Mouse (Mus musculus) liver, embryonic 11.5 days (tissue): ENCODE measurements around the gene Vapb. TPM values are rescaled to one million over a fixed set of nuclear protein-coding genes. Genes with fewer than 3 reads are reported as not detected.

ENCODE experiments used
- ATAC-seq: fragments of 200-750 bp; cut with Nextera tagmentation; replicated peaks from 2 replicates; pipeline ENCODE4 v1.8.0; 2017; ENCODE audit warnings: moderate number of reproducible peaks, mild to moderate bottlenecking, moderate TSS enrichment, moderate library complexity; ENCODE audit not compliant: low FRiP score
- DNase-seq: peaks from one replicate; pipeline ENCODE4 v3.0.0-alpha.2; 2017; ENCODE audit warnings: low spot score
- H3K27ac ChIP-seq: fragments of 300-500 bp; sonication (generic); 2 replicates; pipeline ENCODE4 v1.5.1; 2014; ENCODE audit warnings: mild to moderate bottlenecking, low read depth, low read length, control low read depth
- H3K27me3 ChIP-seq: fragments of 300-500 bp; sonication (generic); replicated peaks from 2 replicates; pipeline ENCODE4 v1.6.1; 2014; ENCODE audit warnings: low read length, mixed read lengths; ENCODE audit not compliant: control insufficient read depth, insufficient read depth
- H3K36me3 ChIP-seq: fragments of 300-500 bp; sonication (generic); 2 replicates; pipeline ENCODE4 v1.6.1; 2014; ENCODE audit warnings: mild to moderate bottlenecking, low read length, moderate library complexity, mixed read lengths; ENCODE audit not compliant: control insufficient read depth, insufficient read depth
- H3K4me1 ChIP-seq: fragments of 300-500 bp; sonication (generic); replicated peaks from 2 replicates; pipeline ENCODE4 v1.6.1; 2014; ENCODE audit warnings: low read length, mixed read lengths; ENCODE audit not compliant: control insufficient read depth, insufficient read depth
- H3K4me2 ChIP-seq: fragments of 300-500 bp; sonication (generic); 2 replicates; pipeline ENCODE4 v1.6.1; 2014; ENCODE audit warnings: mild to moderate bottlenecking, control low read depth, moderate library complexity
- H3K4me3 ChIP-seq: fragments of 300-500 bp; sonication (generic); 2 replicates; pipeline ENCODE4 v1.5.1; 2014; ENCODE audit warnings: low read depth, low read length, control low read depth
- H3K9ac ChIP-seq: fragments of 300-500 bp; sonication (generic); 2 replicates; pipeline ENCODE4 v1.6.1; 2014; ENCODE audit warnings: low read depth, low read length, control low read depth
- H3K9me3 ChIP-seq: fragments of 300-500 bp; sonication (generic); 2 replicates; pipeline ENCODE4 v1.6.1; 2016; ENCODE audit warnings: low read length, inconsistent platforms, mixed read lengths; ENCODE audit not compliant: control insufficient read depth
- WGBS: fragments of 180-500 bp; shearing (Covaris S2); extraction: QIAGEN DNeasy Blood & Tissue Kit; methylation state at CpG from one replicate; pipeline ENCODE4 v1.1.7; 2014; 5-methylcytosine and 5-hydroxymethylcytosine counted together
- polyA plus RNA-seq: library from polyadenylated mRNA; unstranded; fragments of >200 nt; fragmentation: Nextera tagmentation; extraction: Ambion mirVana; gene quantifications from 2 replicates; pipeline ENCODE4 v1.2.1, GENCODE M21; 2014

Gene Vapb
- polyA plus RNA-seq, 1 experiment from 2014 or later = 10.7 TPM

DNA sequence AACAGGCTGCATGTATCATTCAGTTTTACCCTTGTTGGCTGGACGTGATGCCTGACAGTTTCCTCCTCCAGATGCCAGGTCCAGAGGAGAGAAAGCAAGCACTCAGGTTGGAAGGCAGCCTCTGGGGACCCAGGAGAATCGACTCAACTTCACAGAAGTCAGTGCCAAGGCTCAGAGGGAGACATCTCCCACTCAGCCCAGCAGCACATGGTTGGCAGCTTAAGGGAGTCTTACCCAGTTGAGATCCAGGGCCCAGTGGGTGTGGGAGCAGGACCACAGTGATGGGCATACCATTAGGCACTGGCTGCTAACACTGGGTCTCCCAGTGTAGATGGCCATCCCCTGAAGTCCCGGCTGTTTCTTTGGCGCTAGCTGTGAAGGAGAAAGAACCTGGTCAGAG is 64.9 kb downstream of the Vapb start:
- H3K27me3 ChIP-seq = no peaks in the 10 kb centered on the region
- no peak overlapping the region for H3K4me3 ChIP-seq
- 0 out of 2 replicates have a peak, but pooled peaks cover 2% of the 10 kb centered on the region for H3K4me1 ChIP-seq
- no peak for ATAC-seq
- H3K27ac ChIP-seq = no peak overlapping the region
- 75% methylated on average over 4 of the region's 4 CpGs for WGBS
- DNase-seq = no peak
- no peaks in the 10 kb centered on the region for H3K9me3 ChIP-seq
- H3K4me2 ChIP-seq = no peak overlapping the region
- H3K9ac ChIP-seq = no peak overlapping the region
- no peaks in the 10 kb centered on the region for H3K36me3 ChIP-seq

GRCm38 (mm10) chr2:173802956-173803355 is 65.6 kb downstream of the Vapb start:
- H3K9ac ChIP-seq = no peak overlapping the region
- no peaks in the 10 kb centered on the region for H3K27me3 ChIP-seq
- DNase-seq (no peak), ATAC-seq (no peak)
- H3K27ac ChIP-seq = no peak overlapping the region
- no peak overlapping the region for H3K4me3 ChIP-seq
- H3K9me3 ChIP-seq = no peaks in the 10 kb centered on the region
- H3K4me2 ChIP-seq = no peak overlapping the region
- H3K36me3 ChIP-seq = no peaks in the 10 kb centered on the region
- H3K4me1 ChIP-seq = 0 out of 2 replicates have a peak, but pooled peaks cover 2% of the 10 kb centered on the region
- 78% methylated on average over 3 of the region's 3 CpGs for WGBS

DNA sequence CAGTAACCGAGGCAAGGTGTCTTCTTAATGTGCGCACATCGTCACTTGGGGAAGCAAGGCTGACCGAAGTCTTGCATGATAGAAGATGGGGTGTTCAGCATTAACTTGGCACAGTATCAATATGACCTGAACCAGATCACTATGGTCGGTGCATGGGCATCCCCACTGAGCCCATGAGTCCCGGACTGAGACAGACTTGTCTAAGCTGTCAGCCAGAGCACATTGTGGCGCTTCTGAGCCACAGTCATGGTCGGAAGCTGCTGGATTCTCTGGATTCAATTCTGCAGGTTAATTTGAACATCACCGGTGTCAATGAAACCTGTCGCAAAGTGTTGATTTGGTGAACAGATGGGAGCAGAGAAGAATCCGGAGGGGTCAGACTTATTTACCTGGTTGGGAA is 66.5 kb downstream of the Vapb start:
- Histone ChIP-seq H3K9ac (no peak overlapping the region), H3K36me3 (no peaks in the 10 kb centered on the region), H3K4me1 (0 out of 2 replicates have a peak, but pooled peaks cover 2% of the 10 kb centered on the region), H3K27me3 (no peaks in the 10 kb centered on the region), H3K4me3 (no peak overlapping the region), H3K27ac (no peak overlapping the region), H3K4me2 (no peak overlapping the region), H3K9me3 (no peaks in the 10 kb centered on the region)
- ATAC-seq = no peak
- DNase-seq = no peak
- WGBS = 87% methylated on average over 11 of the region's 11 CpGs

DNA sequence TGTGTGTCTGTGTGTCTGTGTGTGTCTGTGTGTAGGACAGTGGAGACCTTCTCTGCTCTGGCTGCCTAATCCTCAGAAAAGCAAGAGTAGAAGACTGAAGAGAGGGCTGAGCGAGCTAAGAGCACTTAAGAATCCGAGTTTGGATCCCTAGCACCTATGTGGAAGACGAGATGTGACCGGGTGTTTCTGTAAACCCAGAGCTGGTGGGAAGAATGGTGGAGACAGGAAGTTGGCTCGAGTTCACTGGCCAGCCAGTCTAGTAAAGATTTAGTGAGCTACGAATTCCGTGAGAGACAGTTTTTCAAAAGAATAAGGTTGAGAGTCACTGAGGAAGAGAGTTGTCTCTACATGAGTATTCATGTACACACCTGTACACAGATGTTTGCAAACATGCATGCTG is 69.3 kb downstream of the Vapb start:
- Histone ChIP-seq H3K4me1 (no peaks in the 10 kb centered on the region), H3K4me2 (no peak overlapping the region), H3K27me3 (no peaks in the 10 kb centered on the region), H3K27ac (no peak overlapping the region), H3K9me3 (no peaks in the 10 kb centered on the region), H3K9ac (no peak overlapping the region), H3K36me3 (no peaks in the 10 kb centered on the region), H3K4me3 (no peak overlapping the region)
- 77% methylated on average over 7 of the region's 7 CpGs for WGBS
- ATAC-seq (no peak), DNase-seq (no peak)

DNA sequence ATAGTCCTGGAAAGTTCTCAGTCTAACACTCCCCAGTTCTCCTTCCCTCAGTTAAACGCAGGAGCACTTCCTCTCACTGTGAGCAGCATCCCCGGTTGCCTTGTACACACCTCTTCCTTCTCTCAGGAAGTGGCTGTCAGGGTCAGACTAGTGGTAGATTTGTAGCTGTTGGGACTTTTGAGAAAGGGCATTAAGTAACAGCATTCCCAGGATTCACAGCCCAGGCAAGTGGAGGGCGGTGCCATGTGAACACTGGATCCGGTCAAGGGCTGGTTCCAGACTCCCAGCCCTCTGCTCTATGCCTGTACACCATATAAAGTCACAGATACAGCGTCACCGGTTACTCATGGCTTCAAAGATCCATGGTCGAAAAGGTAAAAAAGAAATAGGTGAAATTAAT is 71.6 kb downstream of the Vapb start:
- Histone ChIP-seq H3K4me1 (no peaks in the 10 kb centered on the region), H3K36me3 (no peaks in the 10 kb centered on the region), H3K4me3 (no peak overlapping the region), H3K9ac (no peak overlapping the region), H3K9me3 (no peaks in the 10 kb centered on the region), H3K4me2 (no peak overlapping the region), H3K27me3 (no peaks in the 10 kb centered on the region), H3K27ac (no peak overlapping the region)
- DNase-seq (no peak), ATAC-seq (no peak)
- 71% methylated on average over 7 of the region's 7 CpGs for WGBS

DNA sequence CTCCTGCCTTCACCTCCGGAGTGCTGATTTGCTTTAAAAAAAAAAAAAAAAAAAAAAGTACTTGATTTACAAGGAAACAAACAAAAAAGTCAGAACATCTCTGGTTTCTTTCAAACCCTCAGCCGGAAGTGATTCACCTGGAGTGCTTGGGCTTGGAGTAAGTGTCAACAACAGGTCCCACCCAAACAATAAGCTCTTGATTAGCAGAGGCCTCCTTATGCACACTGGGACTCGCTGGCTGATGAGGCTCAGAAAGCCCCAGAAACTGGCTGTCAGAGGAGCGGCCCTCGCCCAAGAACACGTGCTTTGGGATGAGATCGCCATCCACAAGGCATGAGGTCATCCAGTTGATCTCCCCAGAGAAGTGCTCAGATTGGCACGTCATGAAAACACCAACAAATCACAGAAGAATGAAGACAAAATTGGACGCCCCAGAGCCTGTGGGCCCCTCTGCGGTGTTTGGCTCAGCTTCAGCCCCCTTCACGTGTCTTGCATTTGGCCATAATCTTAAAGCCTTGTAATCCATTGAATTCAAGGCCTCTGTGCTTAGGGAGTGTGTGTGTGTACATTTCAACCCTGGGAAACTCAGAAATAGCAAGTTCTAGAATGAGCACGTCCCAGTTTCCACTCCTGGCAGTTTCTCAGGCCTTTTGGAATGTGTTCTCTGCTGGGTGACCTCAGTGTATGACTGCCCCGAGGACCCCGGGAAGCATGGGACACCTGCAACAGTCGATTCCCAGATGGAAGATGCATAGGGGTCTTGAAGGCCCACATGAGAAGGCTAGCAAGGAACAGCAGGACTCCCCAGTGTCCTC is 72.9 kb downstream of the Vapb start:
- no peaks in the 10 kb centered on the region for H3K4me1 ChIP-seq

DNA sequence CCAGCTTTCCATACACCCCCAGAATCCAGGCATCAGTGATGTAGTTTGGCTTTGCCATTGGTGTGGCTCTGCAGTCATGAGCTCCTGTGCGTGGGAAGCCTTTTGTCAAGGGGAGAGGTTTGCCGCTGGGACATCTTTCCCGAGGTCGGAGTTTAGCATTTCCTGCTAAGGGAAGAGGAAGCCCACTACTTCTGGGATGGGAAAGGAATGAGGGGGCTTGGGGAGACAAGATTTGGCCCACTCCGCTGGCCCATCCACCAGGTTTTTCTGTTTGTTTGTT is 73.5 kb downstream of the Vapb start:
- DNase-seq = no peak
- Histone ChIP-seq H3K9me3 (no peaks in the 10 kb centered on the region), H3K9ac (no peak overlapping the region), H3K27me3 (no peaks in the 10 kb centered on the region), H3K4me2 (no peak overlapping the region), H3K36me3 (no peaks in the 10 kb centered on the region), H3K27ac (no peak overlapping the region), H3K4me1 (no peaks in the 10 kb centered on the region), H3K4me3 (no peak overlapping the region)
- no peak for ATAC-seq
- WGBS = 78% methylated on average over 5 of the region's 5 CpGs

More for the DNA sequence above, 72.9 kb downstream of the Vapb start:
- Histone ChIP-seq H3K9me3 (no peaks in the 10 kb centered on the region), H3K27ac (no peak overlapping the region), H3K27me3 (no peaks in the 10 kb centered on the region), H3K36me3 (no peaks in the 10 kb centered on the region), H3K4me2 (no peak overlapping the region), H3K9ac (no peak overlapping the region), H3K4me3 (no peak overlapping the region)
- ATAC-seq (no peak), DNase-seq (no peak)
- 81% methylated on average over 15 of the region's 15 CpGs for WGBS

DNA sequence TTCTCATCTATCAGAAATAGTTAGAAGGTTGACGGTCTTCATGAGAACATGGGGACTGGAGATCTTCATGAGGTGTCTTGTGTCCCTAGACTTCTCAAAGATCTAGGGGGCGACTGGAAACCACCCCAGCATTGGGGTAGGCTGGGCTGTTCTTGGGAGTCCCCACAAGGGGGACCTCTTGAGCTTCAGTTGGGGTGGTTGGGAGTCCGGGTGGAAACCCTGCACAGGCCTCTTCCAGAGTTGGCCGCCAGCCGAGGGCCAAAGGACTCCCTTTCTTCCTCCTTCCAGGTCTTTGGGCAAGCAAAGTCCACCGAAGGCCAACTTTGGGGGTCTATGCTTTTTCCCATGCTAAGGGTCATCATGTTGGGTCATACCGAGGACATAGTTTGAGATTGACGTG is 74.5 kb downstream of the Vapb start:
- H3K36me3 ChIP-seq = no peaks in the 10 kb centered on the region
- no peaks in the 10 kb centered on the region for H3K9me3 ChIP-seq
- no peaks in the 10 kb centered on the region for H3K27me3 ChIP-seq
- H3K9ac ChIP-seq = no peak overlapping the region
- H3K4me2 ChIP-seq = no peak overlapping the region
- H3K27ac ChIP-seq = no peak overlapping the region
- DNase-seq = no peak
- ATAC-seq = no peak
- H3K4me1 ChIP-seq = no peaks in the 10 kb centered on the region
- H3K4me3 ChIP-seq = no peak overlapping the region
- WGBS = 74% methylated on average over 8 of the region's 8 CpGs

DNA sequence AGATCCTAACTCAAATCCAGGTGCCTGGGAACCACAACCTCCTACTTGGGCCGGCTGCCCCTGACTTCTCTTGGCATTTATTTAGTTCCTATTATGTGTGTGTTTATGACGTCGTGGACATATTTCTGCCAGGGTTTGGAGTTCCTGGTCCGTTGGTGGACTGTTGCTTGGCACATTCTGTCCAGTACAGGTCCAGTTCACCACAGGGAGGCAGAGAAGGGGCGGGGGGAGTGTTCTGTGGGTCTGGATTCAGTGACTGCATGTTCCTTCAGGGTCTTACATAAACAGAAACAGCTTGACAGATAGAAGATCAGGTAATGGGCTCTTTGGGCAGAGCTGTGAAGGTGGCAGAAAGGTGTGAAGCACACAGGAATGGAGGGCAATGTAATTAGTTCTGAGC is 75.8 kb downstream of the Vapb start:
- no peak overlapping the region for H3K4me3 ChIP-seq
- H3K36me3 ChIP-seq = no peaks in the 10 kb centered on the region
- no peak overlapping the region for H3K27ac ChIP-seq
- ATAC-seq (no peak), DNase-seq (no peak)
- no peaks in the 10 kb centered on the region for H3K4me1 ChIP-seq
- H3K4me2 ChIP-seq = no peak overlapping the region
- no peak overlapping the region for H3K9ac ChIP-seq
- H3K27me3 ChIP-seq = no peaks in the 10 kb centered on the region
- no peaks in the 10 kb centered on the region for H3K9me3 ChIP-seq
- 81% methylated on average over 5 of the region's 5 CpGs for WGBS
